ENCODE assay signal across 15 mouse cellular contexts in genomic region chr1:86482288-86482687, GRCm38 (mm10). TPM values are rescaled to one million over a fixed set of nuclear protein-coding genes. Genes with fewer than 3 reads are reported as not detected.
DNase-seq lines count a peak whose midpoint lies in the region; ATAC-seq and TF ChIP-seq lines count a peak whose summit lies in the region.
"Had no signal": no experiment of that assay in that cellular context is flagged by ENCODE, and none has a peak within 500 bp of the region (broad histone marks: within the 10 kb centered on the region; RNA-seq: fewer than 3 reads in every experiment).

No protein-coding gene starts in this region.

- H3K36me3 ChIP-seq in heart, embryonic 10.5 days: no peaks in the 10 kb centered on the region
- H3K36me3 ChIP-seq in heart, embryonic 12.5 days: no peaks in the 10 kb centered on the region
- H3K36me3 ChIP-seq in lung, embryonic 15.5 days: no peaks in the 10 kb centered on the region
- H3K36me3 ChIP-seq in embryonic facial prominence, embryonic 13.5 days: no peaks in the 10 kb centered on the region
- H3K36me3 ChIP-seq in neural tube, embryonic 13.5 days: no peaks in the 10 kb centered on the region
- H3K36me3 ChIP-seq: heart, embryonic 15.5 days had no signal

- no peak for TF ChIP-seq CTCF in lung, adult 2 months (IDR thresholded peaks at IDR 0.05; ENCODE audit: insufficient read depth, low read length)
- no peak for TF ChIP-seq CTCF in layer of hippocampus, adult 2 months (conservative IDR thresholded peaks at IDR 0.05)

- ATAC-seq in heart, embryonic 12.5 days (ENCODE audit: insufficient number of reproducible peaks, low FRiP score): no peak
- ATAC-seq in lung, embryonic 15.5 days (ENCODE audit: borderline replicate concordance, extremely low read depth, low FRiP score, low TSS enrichment): no peak
- no peak for ATAC-seq in embryonic facial prominence, embryonic 13.5 days (ENCODE audit: insufficient number of reproducible peaks, insufficient read depth, low FRiP score, low TSS enrichment, low read depth)
- ATAC-seq in neural tube, embryonic 13.5 days (ENCODE audit: low read depth): no peak

- WGBS in heart, embryonic 10.5 days: 85% methylated on average over 11 of the region's 11 CpGs
- WGBS in heart, embryonic 12.5 days: 89% methylated on average over 11 of the region's 11 CpGs
- WGBS in lung, embryonic 15.5 days: 68% methylated on average over 11 of the region's 11 CpGs
- WGBS in lung, adult 2 months: 78% methylated on average over 11 of the region's 11 CpGs
- 74% methylated on average over 11 of the region's 11 CpGs for WGBS in embryonic facial prominence, embryonic 13.5 days
- 83% methylated on average over 11 of the region's 11 CpGs for WGBS in neural tube, embryonic 13.5 days

- TF ChIP-seq POLR2A in lung, adult 2 months (IDR thresholded peaks at IDR 0.05; ENCODE audit: borderline replicate concordance, extremely low read depth, low read depth, low read length): no peak

- peaks cover 15% of the 10 kb centered on the region for H3K4me1 ChIP-seq in heart, embryonic 10.5 days
- peaks cover 8% of the 10 kb centered on the region; the same call in 1 of the 2 replicates for H3K4me1 ChIP-seq in heart, embryonic 12.5 days (replicated peaks)
- peaks cover 18% of the 10 kb centered on the region for H3K4me1 ChIP-seq in lung, embryonic 15.5 days
- no peaks in the 10 kb centered on the region; the same call in 1 of the 2 replicates for H3K4me1 ChIP-seq in lung, adult 2 months (ENCODE audit: control insufficient read depth, insufficient read depth, low read length)
- peaks cover 6% of the 10 kb centered on the region; the same call in 1 of the 2 replicates for H3K4me1 ChIP-seq in embryonic facial prominence, embryonic 13.5 days
- peaks cover 22% of the 10 kb centered on the region for H3K4me1 ChIP-seq in neural tube, embryonic 13.5 days (replicated peaks)

- H3K9ac ChIP-seq in heart, embryonic 12.5 days: no peak overlapping the region
- no peak overlapping the region for H3K9ac ChIP-seq in lung, embryonic 15.5 days
- H3K9ac ChIP-seq in embryonic facial prominence, embryonic 13.5 days: no peak overlapping the region
- peak overlapping the region; percentile 32; the same call in 1 of the 2 replicates for H3K9ac ChIP-seq in neural tube, embryonic 13.5 days
- H3K9ac ChIP-seq: heart, embryonic 15.5 days had no signal

- no peaks in the 10 kb centered on the region for H3K27me3 ChIP-seq in heart, embryonic 10.5 days (ENCODE audit: insufficient read depth, poor library complexity, severe bottlenecking)
- H3K27me3 ChIP-seq in heart, embryonic 12.5 days (replicated peaks): no peaks in the 10 kb centered on the region
- H3K27me3 ChIP-seq in lung, embryonic 15.5 days: no peaks in the 10 kb centered on the region
- H3K27me3 ChIP-seq in embryonic facial prominence, embryonic 13.5 days: no peaks in the 10 kb centered on the region
- H3K27me3 ChIP-seq in neural tube, embryonic 13.5 days: no peaks in the 10 kb centered on the region
- H3K27me3 ChIP-seq: heart, embryonic 15.5 days had no signal

- H3K9me3 ChIP-seq in heart, embryonic 10.5 days: no peaks in the 10 kb centered on the region
- no peaks in the 10 kb centered on the region for H3K9me3 ChIP-seq in heart, embryonic 12.5 days (replicated peaks)
- no peaks in the 10 kb centered on the region for H3K9me3 ChIP-seq in lung, embryonic 15.5 days
- H3K9me3 ChIP-seq in embryonic facial prominence, embryonic 13.5 days: no peaks in the 10 kb centered on the region
- no peaks in the 10 kb centered on the region for H3K9me3 ChIP-seq in neural tube, embryonic 13.5 days
- H3K9me3 ChIP-seq: heart, embryonic 15.5 days had no signal

- H3K4me2 ChIP-seq in heart, embryonic 12.5 days: no peak overlapping the region
- H3K4me2 ChIP-seq in lung, embryonic 15.5 days: no peak overlapping the region
- H3K4me2 ChIP-seq in embryonic facial prominence, embryonic 13.5 days: no peak overlapping the region
- no peak overlapping the region for H3K4me2 ChIP-seq in neural tube, embryonic 13.5 days
- H3K4me2 ChIP-seq: heart, embryonic 15.5 days; liver, embryonic 11.5 days had no signal

- H3K4me3 ChIP-seq in heart, embryonic 10.5 days: no peak overlapping the region
- H3K4me3 ChIP-seq in heart, embryonic 12.5 days: no peak overlapping the region
- no peak overlapping the region for H3K4me3 ChIP-seq in lung, embryonic 15.5 days
- H3K4me3 ChIP-seq in lung, adult 2 months (replicated peaks; ENCODE audit: extremely low read depth, low read depth, low read length): no peak overlapping the region
- no peak overlapping the region for H3K4me3 ChIP-seq in embryonic facial prominence, embryonic 13.5 days
- no peak overlapping the region for H3K4me3 ChIP-seq in neural tube, embryonic 13.5 days
- no peak overlapping the region for H3K4me3 ChIP-seq in layer of hippocampus, adult 2 months
- H3K4me3 ChIP-seq: heart, embryonic 15.5 days had no signal

- 0 out of 2 replicates have a peak overlapping the region, but pooled peaks have one; percentile 8 for H3K27ac ChIP-seq in heart, embryonic 10.5 days
- no peak overlapping the region for H3K27ac ChIP-seq in heart, embryonic 12.5 days (ENCODE audit: poor library complexity, severe bottlenecking)
- H3K27ac ChIP-seq in lung, embryonic 15.5 days: peak overlapping the region; percentile 86
- peak overlapping the region; percentile 69 for H3K27ac ChIP-seq in embryonic facial prominence, embryonic 13.5 days
- H3K27ac ChIP-seq in neural tube, embryonic 13.5 days (replicated peaks): peak overlapping the region; percentile 86
- no peak overlapping the region for H3K27ac ChIP-seq in layer of hippocampus, adult 2 months
- H3K27ac ChIP-seq: heart, embryonic 15.5 days had no signal

- DNase-seq in heart, embryonic 10.5 days (ENCODE audit: low spot score): no peak
- no peak for DNase-seq in lung, adult 2 months
- DNase-seq in frontal cortex, postnatal 36 days (ENCODE audit: low spot score in 2 of 2): no peak
- no peak for DNase-seq in layer of hippocampus, adult 2 months (ENCODE audit: low spot score in 2 of 2)
- DNase-seq: adrenal gland, adult 8-10 months; kidney, adult 2 months; layer of hippocampus, postnatal 36 days had no signal

RNA-seq across cellular contexts. Expression of gene Ptma, which starts 44.2 kb away (rescaled TPM):
- 1,013 and 1,650 TPM in 2 replicates for polyA plus RNA-seq in heart, embryonic 10.5 days (2016; fragmentation: Nextera tagmentation; extraction: Ambion mirVana)
- polyA plus RNA-seq in heart, embryonic 12.5 days (2016; fragmentation: Nextera tagmentation; extraction: Ambion mirVana): 1,057 and 1,113 TPM in 2 replicates
- 2,819 and 2,940 TPM in 2 replicates for polyA plus RNA-seq in lung, embryonic 15.5 days (2015; fragmentation: Nextera tagmentation; extraction: Ambion mirVana)
- 751 and 980 TPM in 2 replicates for polyA plus RNA-seq in lung, adult 2 months (2012; rRNA removed)
- polyA plus RNA-seq in embryonic facial prominence, embryonic 13.5 days (2015; fragmentation: Nextera tagmentation; extraction: Ambion mirVana): 3,278 and 3,456 TPM in 2 replicates
- polyA plus RNA-seq in neural tube, embryonic 13.5 days (2015; fragmentation: Nextera tagmentation; extraction: Ambion mirVana): 2,347 and 2,536 TPM in 2 replicates
- total RNA-seq in layer of hippocampus, adult 2 months (2021): 100 to 1,000 TPM; 478 to 491 TPM

RNA-seq across cellular contexts. Expression of gene Tex44, which starts 56.2 kb away (rescaled TPM):
- not detected in 2 replicates for polyA plus RNA-seq in heart, embryonic 10.5 days (2016; fragmentation: Nextera tagmentation; extraction: Ambion mirVana)
- not detected in 2 replicates for polyA plus RNA-seq in heart, embryonic 12.5 days (2016; fragmentation: Nextera tagmentation; extraction: Ambion mirVana)
- polyA plus RNA-seq in lung, embryonic 15.5 days (2015; fragmentation: Nextera tagmentation; extraction: Ambion mirVana): not detected in 2 replicates
- 0.11 and 0.12 TPM in 2 replicates for polyA plus RNA-seq in lung, adult 2 months (2012; rRNA removed)
- not detected in 2 replicates for polyA plus RNA-seq in embryonic facial prominence, embryonic 13.5 days (2015; fragmentation: Nextera tagmentation; extraction: Ambion mirVana)
- not detected in 2 replicates for polyA plus RNA-seq in neural tube, embryonic 13.5 days (2015; fragmentation: Nextera tagmentation; extraction: Ambion mirVana)
- total RNA-seq in layer of hippocampus, adult 2 months (2021): not detected
- total RNA-seq: adrenal gland, adult 8-10 months; layer of hippocampus, postnatal 36 days had no signal
- polyA plus RNA-seq: frontal cortex, adult 2 months; heart, embryonic 15.5 days; kidney, adult 2 months; liver, embryonic 11.5 days had no signal

RNA-seq across cellular contexts. Expression of gene Nmur1, which starts 56.3 kb away (rescaled TPM):
- polyA plus RNA-seq in heart, embryonic 10.5 days (2016; fragmentation: Nextera tagmentation; extraction: Ambion mirVana): 0.10 TPM in 1 of 2 replicates, not detected in the other
- not detected in 2 replicates for polyA plus RNA-seq in heart, embryonic 12.5 days (2016; fragmentation: Nextera tagmentation; extraction: Ambion mirVana)
- 0.17 TPM in 1 of 2 replicates, not detected in the other for polyA plus RNA-seq in lung, embryonic 15.5 days (2015; fragmentation: Nextera tagmentation; extraction: Ambion mirVana)
- 2.9 TPM in 2 replicates for polyA plus RNA-seq in lung, adult 2 months (2012; rRNA removed)
- not detected in 2 replicates for polyA plus RNA-seq in embryonic facial prominence, embryonic 13.5 days (2015; fragmentation: Nextera tagmentation; extraction: Ambion mirVana)
- 0.49 TPM in 1 of 2 replicates, not detected in the other for polyA plus RNA-seq in neural tube, embryonic 13.5 days (2015; fragmentation: Nextera tagmentation; extraction: Ambion mirVana)
- total RNA-seq in layer of hippocampus, adult 2 months (2021): not detected
- total RNA-seq: adrenal gland, adult 8-10 months; layer of hippocampus, postnatal 36 days had no signal
- polyA plus RNA-seq: heart, embryonic 15.5 days; liver, embryonic 11.5 days; thymus, postnatal 0 days had no signal

Comparison
In these comparisons a context has a peak if more than half of its experiments do, and no peak if none do; other contexts are left out.
1. H3K27ac ChIP-seq: peak in heart, embryonic 10.5 days (single experiment), lung, embryonic 15.5 days (single experiment), embryonic facial prominence, embryonic 13.5 days (single experiment) and neural tube, embryonic 13.5 days (single experiment); none in heart, embryonic 12.5 days (single experiment) and layer of hippocampus, adult 2 months (single experiment).